Mouse (Mus musculus) kidney, embryonic 16.5 days (tissue): ENCODE results near the gene Kdm5b. TPM values are rescaled to one million over a fixed set of nuclear protein-coding genes. Genes with fewer than 3 reads are reported as not detected.

ENCODE experiments used
- ATAC-seq: fragments of 200-750 bp; cut with Nextera tagmentation; 2 replicates; pipeline ENCODE4 v1.8.0; 2017; ENCODE audit warnings: moderate TSS enrichment; ENCODE audit not compliant: low FRiP score, low TSS enrichment
- H3K27ac ChIP-seq: fragments of 300-500 bp; sonication (generic); 2 replicates; pipeline ENCODE4 v1.5.1; 2014; ENCODE audit warnings: low read length
- H3K27me3 ChIP-seq: fragments of 300-500 bp; sonication (generic); 2 replicates; pipeline ENCODE4 v1.6.1; 2014; ENCODE audit warnings: low read length, control low read depth, mixed read lengths; ENCODE audit not compliant: insufficient read depth
- H3K36me3 ChIP-seq: fragments of 300-500 bp; sonication (generic); 2 replicates; pipeline ENCODE4 v1.6.1; 2014; ENCODE audit warnings: low read length, control low read depth, mixed read lengths; ENCODE audit not compliant: insufficient read depth
- H3K4me1 ChIP-seq: fragments of 300-500 bp; sonication (generic); 2 replicates; pipeline ENCODE4 v1.6.1; 2014; ENCODE audit warnings: low read length, control low read depth, mixed read lengths; ENCODE audit not compliant: insufficient read depth
- H3K4me2 ChIP-seq: fragments of 300-500 bp; sonication (generic); replicated peaks from 2 replicates; pipeline ENCODE4 v1.6.1; 2014; ENCODE audit warnings: low read depth, low read length
- H3K4me3 ChIP-seq: fragments of 300-500 bp; sonication (generic); 2 replicates; pipeline ENCODE4 v1.5.1; 2014; ENCODE audit warnings: mild to moderate bottlenecking, low read length
- H3K9ac ChIP-seq: fragments of 300-500 bp; sonication (generic); replicated peaks from 2 replicates; pipeline ENCODE4 v1.6.1; 2014; ENCODE audit warnings: low read length
- H3K9me3 ChIP-seq: fragments of 300-500 bp; sonication (generic); 2 replicates; pipeline ENCODE4 v1.6.1; 2016; ENCODE audit warnings: low read length, control low read depth
- WGBS: fragments of 180-500 bp; shearing (Covaris S2); extraction: QIAGEN DNeasy Blood & Tissue Kit; methylation state at CpG from one replicate; pipeline ENCODE4 v1.1.7; 2014; 5-methylcytosine and 5-hydroxymethylcytosine counted together
- polyA plus RNA-seq: library from polyadenylated mRNA; unstranded; fragments of >200 nt; fragmentation: Nextera tagmentation; extraction: Ambion mirVana; gene quantifications from 2 replicates; pipeline ENCODE4 v1.2.1, GENCODE M21; 2015

The Kdm5b gene
- polyA plus RNA-seq, 1 experiment from 2014 or later: 47.4 TPM

DNA sequence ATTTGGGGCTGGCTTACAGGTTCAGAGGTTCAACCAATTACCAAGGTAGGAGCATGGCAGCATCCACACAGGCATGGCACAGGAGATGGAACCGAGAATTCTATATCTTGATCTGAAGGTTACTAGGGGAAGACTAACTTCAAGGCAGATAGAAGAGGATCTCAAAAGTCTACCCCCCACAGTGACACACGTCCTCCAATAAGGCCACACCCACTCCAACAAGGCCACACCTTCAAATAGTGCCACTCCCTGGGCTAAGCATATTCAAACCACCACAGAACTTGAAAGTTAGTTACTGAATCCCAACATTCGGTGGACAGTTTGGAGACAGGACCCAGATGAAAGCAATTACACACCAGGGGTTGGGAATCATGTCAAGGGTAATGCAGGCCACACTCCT, 24.5 kb upstream of the Kdm5b start:
- WGBS: 74% methylated on average over 3 of the region's 3 CpGs
- Histone ChIP-seq H3K27ac (no peak overlapping the region), H3K4me2 (no peak overlapping the region), H3K9me3 (no peaks in the 10 kb centered on the region), H3K36me3 (no peaks in the 10 kb centered on the region), H3K4me3 (no peak overlapping the region), H3K27me3 (no peaks in the 10 kb centered on the region), H3K4me1 (no peaks in the 10 kb centered on the region), H3K9ac (no peak overlapping the region)
- no peak for ATAC-seq

DNA sequence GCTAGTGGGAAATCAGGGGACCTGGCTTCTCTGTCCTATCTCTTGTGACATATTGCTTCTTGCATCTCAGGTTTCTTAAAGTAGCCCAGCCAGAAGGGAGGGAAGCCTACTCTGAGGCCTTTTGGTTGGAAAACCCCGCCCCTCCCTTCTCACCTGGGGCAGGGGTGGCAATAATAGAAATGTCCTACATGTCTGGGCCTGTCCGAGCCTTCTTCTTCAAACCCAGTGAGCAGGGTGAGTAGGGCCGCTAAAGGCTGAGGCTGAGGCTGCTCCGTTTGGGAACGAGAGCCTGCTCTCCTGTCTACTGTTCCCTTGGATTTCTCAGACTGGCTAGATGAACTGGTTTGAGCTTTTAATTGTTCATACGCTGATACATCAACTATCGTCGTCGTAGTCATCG, 19.4 kb upstream of the Kdm5b start:
- Histone ChIP-seq H3K4me1 (no peaks in the 10 kb centered on the region), H3K36me3 (no peaks in the 10 kb centered on the region), H3K27me3 (no peaks in the 10 kb centered on the region), H3K4me2 (no peak overlapping the region), H3K9ac (no peak overlapping the region), H3K4me3 (no peak overlapping the region), H3K27ac (no peak overlapping the region), H3K9me3 (peaks cover 10% of the 10 kb centered on the region; the same call in 1 of the 2 replicates)
- no peak for ATAC-seq
- 87% methylated on average over 10 of the region's 10 CpGs for WGBS

DNA sequence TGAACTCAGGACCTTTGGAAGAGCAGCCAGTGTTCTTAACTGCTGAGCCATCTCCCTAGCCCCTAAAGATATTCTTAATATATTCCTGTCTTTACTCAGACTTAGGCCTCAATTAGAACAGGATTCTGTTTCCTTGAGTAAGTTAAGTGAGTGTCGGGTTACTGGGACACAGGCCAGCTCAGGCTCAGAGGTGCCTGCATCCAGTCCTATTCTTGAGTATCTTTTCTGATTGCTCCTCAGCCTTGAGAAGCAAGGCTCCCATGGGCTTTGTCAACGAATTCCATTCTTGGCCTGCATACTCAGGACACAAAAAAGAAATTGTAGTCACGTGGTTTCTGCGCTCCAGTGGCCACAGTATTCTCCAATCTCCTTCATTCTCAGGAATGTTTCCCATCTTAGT, 11.7 kb upstream of the Kdm5b start:
- H3K27ac ChIP-seq: no peak overlapping the region
- no peak for ATAC-seq
- peaks cover 10% of the 10 kb centered on the region; the same call in 1 of the 2 replicates for H3K9me3 ChIP-seq
- no peak overlapping the region for H3K4me2 ChIP-seq
- WGBS: 60% methylated on average over 4 of the region's 4 CpGs
- H3K4me1 ChIP-seq: no peaks in the 10 kb centered on the region
- no peaks in the 10 kb centered on the region for H3K27me3 ChIP-seq
- H3K4me3 ChIP-seq: no peak overlapping the region
- H3K9ac ChIP-seq: no peak overlapping the region
- H3K36me3 ChIP-seq: no peaks in the 10 kb centered on the region

DNA sequence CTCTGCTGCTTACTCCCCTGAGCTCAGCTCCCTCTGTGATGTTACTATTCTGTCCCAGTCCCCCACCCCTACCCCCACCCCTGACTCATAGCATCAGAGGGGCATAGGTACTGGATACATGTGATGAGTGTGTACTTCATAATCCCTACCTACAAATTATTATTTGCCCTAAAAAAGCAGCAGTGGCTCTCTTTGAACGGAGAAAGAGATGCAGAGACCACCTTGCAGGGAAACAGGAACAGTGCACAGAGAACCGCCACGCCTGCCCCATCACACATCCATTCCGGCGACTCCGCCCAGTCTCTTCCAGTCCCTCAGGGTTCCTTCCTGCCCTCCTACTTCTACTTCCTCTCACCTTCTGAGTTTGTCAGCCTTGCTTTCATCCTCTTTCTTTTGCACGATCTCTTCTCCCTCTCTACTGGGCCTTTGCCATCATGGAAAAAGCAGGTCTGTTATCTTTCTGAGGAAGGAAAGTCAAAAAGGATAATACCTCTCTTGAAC, 10.3 kb upstream of the Kdm5b start, which contains the start of gene Mgat4e:
TSS of gene Mgat4e (minus strand) at position 51 of the 501 bp plus-strand sequence.
- Histone ChIP-seq H3K4me1 (0 out of 2 replicates have a peak, but pooled peaks cover under 1% of the 10 kb centered on the region), H3K4me2 (no peak within 1 kb of the TSS), H3K9me3 (peaks cover 9% of the 10 kb centered on the region; the same call in 1 of the 2 replicates), H3K9ac (no peak within 1 kb of the TSS), H3K4me3 (no peak within 1 kb of the TSS), H3K27me3 (no peaks in the 10 kb centered on the region), H3K27ac (no peak within 1 kb of the TSS), H3K36me3 (no peaks in the 10 kb centered on the region)
- 58% methylated on average over 7 of the region's 7 CpGs for WGBS
- no peak for ATAC-seq

DNA sequence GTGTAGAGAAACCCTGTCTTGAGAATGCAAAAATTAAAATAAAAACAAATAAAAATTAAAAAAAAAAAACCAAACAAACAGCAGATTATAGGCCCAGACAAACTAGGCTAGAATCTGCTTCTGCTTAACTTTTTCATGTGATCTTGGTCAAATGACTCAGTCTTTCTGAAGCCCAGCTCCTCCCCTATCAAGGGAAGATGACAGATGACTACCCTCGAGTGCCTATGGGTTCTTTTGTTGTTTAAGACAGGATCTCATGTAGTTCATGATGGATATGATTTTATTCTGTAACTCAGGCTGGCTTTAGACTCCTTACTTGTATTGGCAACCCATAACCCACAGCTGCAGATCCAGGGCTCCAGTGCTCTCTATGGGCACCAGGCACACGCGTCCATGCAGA, 8.1 kb upstream of the Kdm5b start:
- no peak overlapping the region for H3K27ac ChIP-seq
- no peak overlapping the region for H3K4me3 ChIP-seq
- H3K27me3 ChIP-seq: no peaks in the 10 kb centered on the region
- WGBS: 81% methylated on average over 3 of the region's 3 CpGs
- H3K36me3 ChIP-seq: no peaks in the 10 kb centered on the region
- ATAC-seq: no peak
- H3K4me2 ChIP-seq: no peak overlapping the region
- no peak overlapping the region for H3K9ac ChIP-seq
- H3K4me1 ChIP-seq: peaks cover 15% of the 10 kb centered on the region
- no peaks in the 10 kb centered on the region for H3K9me3 ChIP-seq

DNA sequence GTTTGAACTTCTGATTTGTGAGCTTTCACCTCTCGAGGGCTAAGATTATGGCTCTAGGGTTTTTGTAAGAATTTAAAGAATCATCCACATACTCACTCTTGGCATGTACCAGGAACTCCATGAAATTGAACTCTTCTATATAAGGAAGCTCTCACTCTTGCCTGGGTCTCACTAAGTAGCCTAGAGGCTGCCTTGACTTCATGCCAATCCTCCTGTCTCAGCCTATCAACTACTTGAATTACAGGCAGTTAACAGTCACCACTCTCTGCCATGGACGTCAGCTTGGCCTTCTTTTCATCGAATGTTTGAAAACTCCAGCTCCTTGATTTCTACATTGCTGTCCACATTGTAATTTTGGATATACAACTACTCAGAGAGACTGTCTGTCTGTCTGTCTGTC, 7.6 kb upstream of the Kdm5b start:
- no peak for ATAC-seq
- Histone ChIP-seq H3K27ac (no peak overlapping the region), H3K36me3 (no peaks in the 10 kb centered on the region), H3K4me1 (peaks cover 18% of the 10 kb centered on the region), H3K9ac (no peak overlapping the region), H3K4me3 (no peak overlapping the region), H3K27me3 (no peaks in the 10 kb centered on the region), H3K9me3 (no peaks in the 10 kb centered on the region), H3K4me2 (no peak overlapping the region)
- 58% methylated on average over 3 of the region's 3 CpGs for WGBS

DNA sequence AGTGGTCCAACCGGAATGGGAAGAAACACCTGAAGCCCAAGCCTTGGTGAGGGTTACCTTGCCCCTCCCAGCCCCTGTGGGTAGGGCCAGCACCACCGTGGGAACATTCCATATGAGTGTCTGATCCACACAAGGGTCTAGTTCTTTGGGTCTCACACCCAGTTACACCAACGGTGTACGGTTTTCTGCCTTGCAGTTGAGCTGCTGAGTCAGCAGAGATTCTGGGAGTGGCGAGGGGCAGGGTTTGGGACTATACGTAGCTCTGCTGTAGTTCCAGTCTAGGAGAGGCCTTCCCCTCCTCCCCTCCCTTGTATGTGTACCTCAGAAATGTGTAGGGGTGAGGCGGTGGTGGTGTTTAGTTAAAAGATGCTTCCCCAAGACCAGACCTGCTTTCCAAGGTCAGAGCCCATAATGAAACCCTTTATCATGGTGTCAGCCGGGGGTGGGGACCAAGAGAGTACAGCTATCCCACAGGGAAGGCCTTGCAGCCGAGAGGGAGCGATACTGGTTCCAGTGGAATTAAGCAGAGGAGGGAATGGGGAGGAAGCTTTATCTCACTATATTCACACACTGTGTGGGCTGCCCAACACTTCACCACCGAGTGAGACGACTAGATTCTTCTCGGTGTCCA, 4.6 kb upstream of the Kdm5b start:
- peak; percentile 21; the same call in 1 of the 2 replicates for ATAC-seq
- Histone ChIP-seq H3K27me3 (no peaks in the 10 kb centered on the region), H3K9me3 (no peaks in the 10 kb centered on the region), H3K36me3 (no peaks in the 10 kb centered on the region), H3K4me3 (peak overlapping the region; percentile 71), H3K27ac (peak overlapping the region; percentile 94), H3K9ac (peak overlapping the region; percentile 86), H3K4me2 (peak overlapping the region; percentile 86), H3K4me1 (peaks cover 24% of the 10 kb centered on the region)
- 17% methylated on average over 13 of the region's 13 CpGs for WGBS

DNA sequence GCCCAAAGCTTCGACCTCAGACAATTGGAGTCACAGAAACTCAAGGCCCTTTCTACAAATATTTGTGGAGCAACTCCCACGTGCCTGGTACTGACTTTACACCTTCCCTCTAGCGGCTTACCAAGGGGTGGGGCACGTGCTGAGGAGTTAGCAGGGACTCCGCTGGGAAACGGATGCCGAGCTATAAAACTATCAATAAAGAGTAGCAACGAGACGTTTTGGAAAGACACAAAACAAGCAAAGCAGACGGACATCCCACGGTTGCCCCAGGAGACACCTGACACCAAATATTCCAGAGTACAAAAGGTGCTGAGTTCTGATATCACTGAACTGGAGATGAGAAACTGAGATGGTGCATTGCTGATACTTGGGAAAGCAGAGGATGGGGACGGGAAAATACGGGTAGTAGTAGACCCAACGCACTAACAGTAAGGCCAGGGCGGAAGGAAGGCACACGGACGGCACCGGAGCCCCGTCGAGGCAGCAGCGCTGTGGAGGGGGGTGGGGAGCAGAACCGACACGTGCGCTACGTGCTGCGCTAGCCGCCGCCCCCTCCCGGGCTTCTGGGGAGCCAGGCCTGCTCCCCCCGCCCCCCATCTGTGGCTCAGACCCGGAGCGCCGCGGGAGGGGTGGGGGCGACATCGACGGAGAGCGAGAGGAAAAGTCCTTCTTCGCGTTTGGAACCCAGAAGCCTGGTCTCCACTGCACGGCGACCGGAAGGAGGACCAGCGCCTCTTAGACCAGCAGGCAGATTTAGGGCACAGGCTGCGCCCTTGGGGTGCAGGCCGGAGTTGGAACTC, 3.9 kb upstream of the Kdm5b start:
- peak overlapping the region; percentile 94 for H3K27ac ChIP-seq
- H3K36me3 ChIP-seq: no peaks in the 10 kb centered on the region
- H3K9me3 ChIP-seq: no peaks in the 10 kb centered on the region
- H3K4me1 ChIP-seq: peaks cover 24% of the 10 kb centered on the region
- WGBS: under 1% methylated on average over 46 of the region's 46 CpGs
- peak; percentile 25 for ATAC-seq
- peak overlapping the region; percentile 71 for H3K4me3 ChIP-seq
- H3K27me3 ChIP-seq: no peaks in the 10 kb centered on the region
- peak overlapping the region; percentile 86 for H3K4me2 ChIP-seq
- peak overlapping the region; percentile 86 for H3K9ac ChIP-seq

DNA sequence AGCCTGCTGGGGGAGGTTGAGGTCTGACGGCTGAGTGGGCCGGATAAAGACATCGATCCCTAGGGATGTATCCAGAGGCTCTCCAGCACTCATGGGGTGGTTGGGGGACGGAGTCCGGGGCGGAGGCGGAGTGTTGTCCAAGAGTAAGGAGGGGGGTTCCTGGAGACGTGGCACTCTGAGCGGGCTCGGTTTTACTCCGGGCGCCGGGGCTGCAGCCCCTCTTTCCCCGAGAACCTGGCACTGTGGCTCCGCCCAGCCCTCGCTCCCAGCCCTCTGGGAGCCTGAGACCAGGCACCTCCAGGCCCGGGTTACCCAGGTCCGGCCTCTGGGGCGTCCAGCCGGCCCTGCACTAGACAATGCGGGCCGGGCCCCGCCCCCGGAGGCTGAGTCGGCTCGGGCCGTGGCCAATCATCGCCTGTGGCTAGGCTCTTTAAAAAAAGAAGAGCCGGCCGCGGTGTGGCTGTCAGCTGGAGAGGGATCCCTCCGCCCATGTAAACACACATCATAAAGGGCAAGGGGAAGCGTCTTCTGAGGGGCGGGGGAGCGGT, 3.2 kb upstream of the Kdm5b start:
- Histone ChIP-seq H3K27ac (peak overlapping the region; percentile 94), H3K27me3 (no peaks in the 10 kb centered on the region), H3K9me3 (no peaks in the 10 kb centered on the region), H3K4me3 (peak overlapping the region; percentile 71), H3K36me3 (no peaks in the 10 kb centered on the region), H3K4me1 (peaks cover 25% of the 10 kb centered on the region), H3K4me2 (peak overlapping the region; percentile 86), H3K9ac (peak overlapping the region; percentile 86)
- ATAC-seq: peak; percentile 97
- under 1% methylated on average over 35 of the region's 35 CpGs for WGBS
